Mouse (Mus musculus): Measurements from ENCODE around the gene AI182371. TPM values are rescaled to one million over a fixed set of nuclear protein-coding genes. Genes with fewer than 3 reads are reported as not detected.

AI182371 gene
- polyA plus RNA-seq, 1 experiment from 2014 or later: 0.20 TPM

Other genes with a start within 250 kb of the AI182371 start
- 0.21 and 0.37 TPM in 2 replicates for gene Cutal, start 227.1 kb downstream of the AI182371 start, polyA plus RNA-seq (2014; fragmentation: Nextera tagmentation; extraction: Ambion mirVana)
- 107 and 114 TPM in 2 replicates for gene Psmd5, start 226.6 kb downstream of the AI182371 start, polyA plus RNA-seq (2014; fragmentation: Nextera tagmentation; extraction: Ambion mirVana)
- gene Phf19, start 187.5 kb downstream of the AI182371 start, polyA plus RNA-seq (2014; fragmentation: Nextera tagmentation; extraction: Ambion mirVana): 1.8 and 4.1 TPM in 2 replicates
- 1.2 and 2.0 TPM in 2 replicates for gene Traf1, start 139.8 kb downstream of the AI182371 start, polyA plus RNA-seq (2014; fragmentation: Nextera tagmentation; extraction: Ambion mirVana)
- gene Hc, start 40.1 kb downstream of the AI182371 start, polyA plus RNA-seq (2014; fragmentation: Nextera tagmentation; extraction: Ambion mirVana): 0.44 and 0.46 TPM in 2 replicates
- 8.4 and 10.5 TPM in 2 replicates for gene Cntrl, start 7.9 kb upstream of the AI182371 start, polyA plus RNA-seq (2014; fragmentation: Nextera tagmentation; extraction: Ambion mirVana)
- 359 and 375 TPM in 2 replicates for gene Rab14, start 99.6 kb upstream of the AI182371 start, polyA plus RNA-seq (2014; fragmentation: Nextera tagmentation; extraction: Ambion mirVana)
- gene Gsn, start 154.8 kb upstream of the AI182371 start, polyA plus RNA-seq (2014; fragmentation: Nextera tagmentation; extraction: Ambion mirVana): 30.2 and 31.4 TPM in 2 replicates
- 24.4 and 26.7 TPM in 2 replicates for gene Stom, start 235.4 kb upstream of the AI182371 start, polyA plus RNA-seq (2014; fragmentation: Nextera tagmentation; extraction: Ambion mirVana)

All from hindbrain, embryonic 14.5 days (tissue).